Mouse (Mus musculus): ENCODE measurements around the gene Fam166b. TPM values are rescaled to one million over a fixed set of nuclear protein-coding genes. Genes with fewer than 3 reads are reported as not detected.

The Fam166b gene
- total and polyA plus RNA-seq, 2 experiments from 2014 or later, result 1.6 to 2.8 TPM

DNA sequence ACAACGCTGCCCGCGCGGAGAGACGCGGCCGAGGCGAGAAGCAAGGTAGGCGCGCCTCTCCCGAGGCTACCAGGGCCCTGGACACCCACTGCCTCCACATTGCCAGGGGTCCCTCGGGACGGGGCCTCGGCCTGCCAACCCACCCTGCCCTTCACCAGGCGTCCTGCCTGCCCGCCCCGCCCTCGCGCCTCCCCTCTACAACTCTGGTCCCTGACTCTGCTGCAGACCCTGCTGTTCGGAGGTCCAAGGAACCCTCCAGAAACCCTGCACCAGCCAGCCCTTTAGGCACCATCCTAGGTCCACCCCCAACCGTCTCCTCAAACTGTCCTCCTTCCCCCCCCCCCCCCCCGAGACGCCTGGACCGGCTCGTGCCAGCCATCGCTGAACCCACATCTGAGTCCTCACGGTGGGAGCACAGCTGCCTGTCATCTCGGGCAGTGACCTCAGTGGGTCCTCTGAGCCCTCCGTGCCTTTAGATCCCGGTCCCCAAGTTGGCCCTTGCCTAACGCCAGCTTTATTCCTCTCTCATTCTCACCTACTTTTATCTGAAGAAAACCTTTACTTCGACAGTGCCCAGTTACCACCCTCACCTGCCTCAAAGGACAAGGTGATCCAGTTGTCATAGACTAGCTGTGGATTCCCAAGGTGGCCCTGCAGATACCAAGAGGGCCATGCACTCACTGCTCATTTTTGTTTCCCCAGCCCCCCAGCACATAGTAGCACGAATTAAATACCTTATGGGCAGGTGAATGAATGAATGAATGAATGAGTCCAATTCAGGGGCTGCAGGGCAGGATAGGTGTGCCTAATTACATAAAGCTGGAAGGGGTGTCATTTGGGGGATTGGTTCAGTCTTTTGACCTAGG is 46.5 kb downstream of the Fam166b start:
- WGBS, result 4% methylated on average over 27 of the region's 33 CpGs
- no peak for TF ChIP-seq CTCF (IDR thresholded peaks at IDR 0.05)
- H3K4me2 ChIP-seq (ENCODE audit: low read depth, low read length, poor library complexity, severe bottlenecking), result peak overlapping the region; percentile 89

DNA sequence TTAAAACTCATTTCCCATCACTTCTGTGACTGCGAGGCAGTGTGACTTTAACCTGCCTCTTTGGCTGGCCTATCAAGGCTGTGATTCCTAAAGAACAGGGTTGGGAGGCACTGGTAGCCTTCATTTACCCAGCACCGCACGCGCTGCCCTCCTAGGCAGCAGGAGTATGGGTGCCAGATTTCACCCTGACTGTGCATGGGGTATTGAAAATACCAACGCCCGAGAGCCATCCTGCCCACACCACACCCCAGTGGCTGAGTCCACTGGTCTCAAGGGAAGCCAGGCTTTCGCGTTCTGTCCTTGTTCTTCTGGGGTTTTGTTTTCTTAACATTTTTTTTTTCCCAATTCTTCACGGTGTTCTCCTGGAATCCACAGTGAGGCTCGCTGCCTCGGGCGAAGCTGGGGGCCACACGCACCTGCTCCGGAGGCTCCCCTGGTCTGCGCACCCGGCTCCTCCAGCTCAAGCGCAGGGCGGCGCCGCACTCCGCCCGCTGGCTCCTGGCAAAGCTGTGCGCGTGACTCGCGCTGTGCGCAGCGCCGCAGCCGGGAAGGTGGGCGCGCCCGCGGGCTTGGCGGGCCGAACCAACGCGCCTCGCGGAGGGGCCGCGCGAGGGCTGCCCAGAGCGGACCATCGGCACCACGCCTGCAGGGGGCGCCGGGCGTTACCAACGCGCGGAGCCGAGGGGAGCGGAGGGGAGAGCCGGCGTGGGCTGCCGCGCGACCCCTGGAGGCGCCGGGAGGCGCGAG is 47.4 kb downstream of the Fam166b start, which contains the start of gene Rusc2:
Rusc2 (plus strand) TSS at position 572 of the 747 bp plus-strand sequence.
- peak; percentile 94 for ATAC-seq (ENCODE audit: low FRiP score)

More for the DNA sequence above, 46.5 kb downstream of the Fam166b start:
- peak overlapping the region; percentile 79 for H3K27ac ChIP-seq (ENCODE audit: low read depth, low read length)
- no peaks in the 10 kb centered on the region for H3K36me3 ChIP-seq (ENCODE audit: insufficient read depth, low read length)
- H3K4me3 ChIP-seq (ENCODE audit: low read depth, low read length), result peak overlapping the region; percentile 76
- peak overlapping the region; percentile 91 for H3K9ac ChIP-seq (replicated peaks; ENCODE audit: low read length, poor library complexity, severe bottlenecking)
- DNase-seq (ENCODE audit: low spot score), result no peak
- ATAC-seq (ENCODE audit: low FRiP score), result peak; percentile 84
- peaks cover 11% of the 10 kb centered on the region for H3K4me1 ChIP-seq (ENCODE audit: insufficient read depth, low read length)
- H3K27me3 ChIP-seq (ENCODE audit: insufficient read depth, low read length), result no peaks in the 10 kb centered on the region
- no peaks in the 10 kb centered on the region for H3K9me3 ChIP-seq (ENCODE audit: low read length)

DNA sequence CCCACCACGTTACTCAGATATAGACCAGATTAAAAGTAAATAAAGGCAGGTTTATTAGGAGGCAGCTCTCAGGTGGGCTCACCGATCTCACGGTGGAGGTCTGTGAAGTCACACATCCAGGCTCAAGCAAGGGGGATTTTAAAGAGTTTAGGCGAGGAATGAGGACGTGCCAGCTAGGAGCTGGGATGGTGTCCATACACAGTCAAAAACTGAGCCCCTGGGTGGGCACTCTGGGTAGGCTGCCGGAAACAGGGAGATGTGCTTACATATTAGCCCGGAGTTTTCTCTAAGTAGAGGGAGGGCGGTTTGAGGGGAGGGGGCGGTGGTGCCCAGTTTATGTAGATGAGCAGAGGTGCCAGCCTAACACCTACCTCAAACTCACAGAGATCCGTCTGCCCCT is 48.0 kb downstream of the Fam166b start:
- H3K36me3 ChIP-seq (ENCODE audit: insufficient read depth, low read length), result no peaks in the 10 kb centered on the region
- H3K4me2 ChIP-seq (ENCODE audit: low read depth, low read length, poor library complexity, severe bottlenecking), result peak overlapping the region; percentile 89
- TF ChIP-seq CTCF (IDR thresholded peaks at IDR 0.05), result no peak
- H3K9me3 ChIP-seq (ENCODE audit: low read length), result no peaks in the 10 kb centered on the region
- no peak for ATAC-seq (ENCODE audit: low FRiP score)
- H3K27ac ChIP-seq (ENCODE audit: low read depth, low read length), result 0 out of 2 replicates have a peak overlapping the region, but pooled peaks have one; percentile 79
- no peaks in the 10 kb centered on the region for H3K27me3 ChIP-seq (ENCODE audit: insufficient read depth, low read length)
- H3K4me1 ChIP-seq (ENCODE audit: insufficient read depth, low read length), result peaks cover 11% of the 10 kb centered on the region
- H3K9ac ChIP-seq (replicated peaks; ENCODE audit: low read length, poor library complexity, severe bottlenecking), result peak overlapping the region; percentile 91
- peak overlapping the region; percentile 76 for H3K4me3 ChIP-seq (ENCODE audit: low read depth, low read length)
- WGBS, result 50% methylated on average over 10 of the region's 10 CpGs
- no peak for DNase-seq (ENCODE audit: low spot score)

More for the DNA sequence above, 47.4 kb downstream of the Fam166b start, which contains the start of gene Rusc2:
- Histone ChIP-seq H3K27me3 (ENCODE audit: insufficient read depth, low read length) (no peaks in the 10 kb centered on the region), H3K9ac (replicated peaks; ENCODE audit: low read length, poor library complexity, severe bottlenecking) (peak within 1 kb of the TSS; percentile 91), H3K4me3 (ENCODE audit: low read depth, low read length) (peak within 1 kb of the TSS; percentile 76), H3K27ac (ENCODE audit: low read depth, low read length) (peak within 1 kb of the TSS; percentile 79), H3K4me2 (ENCODE audit: low read depth, low read length, poor library complexity, severe bottlenecking) (peak within 1 kb of the TSS; percentile 89), H3K9me3 (ENCODE audit: low read length) (no peaks in the 10 kb centered on the region), H3K36me3 (ENCODE audit: insufficient read depth, low read length) (no peaks in the 10 kb centered on the region), H3K4me1 (ENCODE audit: insufficient read depth, low read length) (peaks cover 11% of the 10 kb centered on the region)
- 1% methylated on average over 49 of the region's 63 CpGs for WGBS
- DNase-seq (ENCODE audit: low spot score), result peak; percentile 95
- TF ChIP-seq CTCF (IDR thresholded peaks at IDR 0.05), result peak; percentile 73

DNA sequence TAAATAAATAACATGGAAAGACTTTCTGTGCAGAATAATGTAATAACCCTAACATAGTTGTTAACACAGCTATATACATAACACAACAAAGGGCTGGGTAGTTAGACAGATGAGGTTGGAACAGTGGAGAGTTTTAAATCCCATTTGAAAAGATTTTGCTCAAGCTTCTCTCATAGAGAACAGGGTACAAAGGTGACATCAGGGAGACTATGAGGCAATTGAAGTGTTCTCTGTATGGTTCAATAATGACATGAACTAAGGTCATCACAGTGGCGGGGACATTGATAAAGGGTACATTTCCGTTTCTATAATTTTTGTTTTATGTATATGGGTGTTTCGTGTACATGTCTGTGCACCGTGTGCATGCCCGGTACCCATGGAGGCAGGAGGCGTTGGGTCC is 49.3 kb downstream of the Fam166b start:
- no peak overlapping the region for H3K4me2 ChIP-seq (ENCODE audit: low read depth, low read length, poor library complexity, severe bottlenecking)
- no peaks in the 10 kb centered on the region for H3K9me3 ChIP-seq (ENCODE audit: low read length)
- no peak overlapping the region for H3K9ac ChIP-seq (replicated peaks; ENCODE audit: low read length, poor library complexity, severe bottlenecking)
- no peaks in the 10 kb centered on the region for H3K36me3 ChIP-seq (ENCODE audit: insufficient read depth, low read length)
- H3K27me3 ChIP-seq (ENCODE audit: insufficient read depth, low read length), result no peaks in the 10 kb centered on the region
- WGBS, result 95% methylated on average over 6 of the region's 6 CpGs
- peaks cover 11% of the 10 kb centered on the region for H3K4me1 ChIP-seq (ENCODE audit: insufficient read depth, low read length)
- no peak overlapping the region for H3K27ac ChIP-seq (ENCODE audit: low read depth, low read length)
- TF ChIP-seq CTCF (IDR thresholded peaks at IDR 0.05), result no peak
- no peak overlapping the region for H3K4me3 ChIP-seq (ENCODE audit: low read depth, low read length)
- ATAC-seq (ENCODE audit: low FRiP score) (no peak), DNase-seq (ENCODE audit: low spot score) (no peak)

Other genes starting within 250 kb of the Fam166b start
- 0.44 and 0.47 TPM in 2 replicates for gene Atp8b5, start 162.0 kb downstream of the Fam166b start, total RNA-seq (2014; rRNA removed)
- 0.17 and 0.54 TPM in 2 replicates for gene Atp8b5, start 162.0 kb downstream of the Fam166b start, polyA plus RNA-seq (2015; fragmentation: Nextera tagmentation; extraction: Ambion mirVana)
- gene Rusc2, start 47.2 kb downstream of the Fam166b start, total RNA-seq (2014; rRNA removed), result 156 and 200 TPM in 2 replicates
- 77.7 and 78.9 TPM in 2 replicates for gene Rusc2, start 47.2 kb downstream of the Fam166b start, polyA plus RNA-seq (2015; fragmentation: Nextera tagmentation; extraction: Ambion mirVana)
- gene Tesk1, start 12.8 kb upstream of the Fam166b start, total RNA-seq (2014; rRNA removed), result 141 and 184 TPM in 2 replicates
- gene Tesk1, start 12.8 kb upstream of the Fam166b start, polyA plus RNA-seq (2015; fragmentation: Nextera tagmentation; extraction: Ambion mirVana), result 17.2 and 18.9 TPM in 2 replicates
- gene Cd72, start 25.5 kb upstream of the Fam166b start, total RNA-seq (2014; rRNA removed), result not detected in 2 replicates
- 5.2 and 5.4 TPM in 2 replicates for gene Cd72, start 25.5 kb upstream of the Fam166b start, polyA plus RNA-seq (2015; fragmentation: Nextera tagmentation; extraction: Ambion mirVana)
- not detected in 2 replicates for gene Sit1, start 54.6 kb upstream of the Fam166b start, total RNA-seq (2014; rRNA removed)
- not detected in 2 replicates for gene Sit1, start 54.6 kb upstream of the Fam166b start, polyA plus RNA-seq (2015; fragmentation: Nextera tagmentation; extraction: Ambion mirVana)
- 74.0 and 77.4 TPM in 2 replicates for gene Ccdc107, start 63.8 kb upstream of the Fam166b start, total RNA-seq (2014; rRNA removed)
- gene Ccdc107, start 63.8 kb upstream of the Fam166b start, polyA plus RNA-seq (2015; fragmentation: Nextera tagmentation; extraction: Ambion mirVana), result 107 and 120 TPM in 2 replicates
- gene Arhgef39, start 70.6 kb upstream of the Fam166b start, total RNA-seq (2014; rRNA removed), result 1.3 and 16.1 TPM in 2 replicates
- 2.3 and 2.8 TPM in 2 replicates for gene Arhgef39, start 70.6 kb upstream of the Fam166b start, polyA plus RNA-seq (2015; fragmentation: Nextera tagmentation; extraction: Ambion mirVana)
- gene Car9, start 77.8 kb upstream of the Fam166b start, total RNA-seq (2014; rRNA removed), result 0.05 and 0.52 TPM in 2 replicates
- gene Car9, start 77.8 kb upstream of the Fam166b start, polyA plus RNA-seq (2015; fragmentation: Nextera tagmentation; extraction: Ambion mirVana), result 0.69 and 1.1 TPM in 2 replicates
- 1.5 and 3.1 TPM in 2 replicates for gene Tpm2, start 94.6 kb upstream of the Fam166b start, total RNA-seq (2014; rRNA removed)
- gene Tpm2, start 94.6 kb upstream of the Fam166b start, polyA plus RNA-seq (2015; fragmentation: Nextera tagmentation; extraction: Ambion mirVana), result 6.2 and 6.6 TPM in 2 replicates
- gene Creb3, start 133.2 kb upstream of the Fam166b start, total RNA-seq (2014; rRNA removed), result 45.4 and 50.4 TPM in 2 replicates
- 85.2 and 91.2 TPM in 2 replicates for gene Creb3, start 133.2 kb upstream of the Fam166b start, polyA plus RNA-seq (2015; fragmentation: Nextera tagmentation; extraction: Ambion mirVana)
- 41.3 and 44.4 TPM in 2 replicates for gene Tln1, start 133.6 kb upstream of the Fam166b start, total RNA-seq (2014; rRNA removed)
- 72.4 and 75.7 TPM in 2 replicates for gene Tln1, start 133.6 kb upstream of the Fam166b start, polyA plus RNA-seq (2015; fragmentation: Nextera tagmentation; extraction: Ambion mirVana)
- 20.6 and 22.6 TPM in 2 replicates for gene Rgp1, start 149.6 kb upstream of the Fam166b start, total RNA-seq (2014; rRNA removed)
- gene Rgp1, start 149.6 kb upstream of the Fam166b start, polyA plus RNA-seq (2015; fragmentation: Nextera tagmentation; extraction: Ambion mirVana), result 12.3 and 12.4 TPM in 2 replicates
- 29.3 and 56.4 TPM in 2 replicates for gene Gba2, start 149.7 kb upstream of the Fam166b start, total RNA-seq (2014; rRNA removed)
- 47.5 and 50.6 TPM in 2 replicates for gene Gba2, start 149.7 kb upstream of the Fam166b start, polyA plus RNA-seq (2015; fragmentation: Nextera tagmentation; extraction: Ambion mirVana)
- not detected in 2 replicates for gene Msmp, start 155.4 kb upstream of the Fam166b start, total RNA-seq (2014; rRNA removed)
- 1.4 and 2.5 TPM in 2 replicates for gene Msmp, start 155.4 kb upstream of the Fam166b start, polyA plus RNA-seq (2015; fragmentation: Nextera tagmentation; extraction: Ambion mirVana)
- gene Npr2, start 202.8 kb upstream of the Fam166b start, total RNA-seq (2014; rRNA removed), result 28.2 and 30.5 TPM in 2 replicates
- 8.1 and 8.6 TPM in 2 replicates for gene Npr2, start 202.8 kb upstream of the Fam166b start, polyA plus RNA-seq (2015; fragmentation: Nextera tagmentation; extraction: Ambion mirVana)
- gene Spag8, start 224.5 kb upstream of the Fam166b start, total RNA-seq (2014; rRNA removed), result 9.3 and 10.2 TPM in 2 replicates
- gene Spag8, start 224.5 kb upstream of the Fam166b start, polyA plus RNA-seq (2015; fragmentation: Nextera tagmentation; extraction: Ambion mirVana), result 7.3 and 8.5 TPM in 2 replicates
- 51.6 and 60.7 TPM in 2 replicates for gene Hint2, start 227.3 kb upstream of the Fam166b start, total RNA-seq (2014; rRNA removed)
- 80.1 and 83.1 TPM in 2 replicates for gene Hint2, start 227.3 kb upstream of the Fam166b start, polyA plus RNA-seq (2015; fragmentation: Nextera tagmentation; extraction: Ambion mirVana)
- 28.7 and 30.0 TPM in 2 replicates for gene Tmem8b, start 239.8 kb upstream of the Fam166b start, total RNA-seq (2014; rRNA removed)
- gene Tmem8b, start 239.8 kb upstream of the Fam166b start, polyA plus RNA-seq (2015; fragmentation: Nextera tagmentation; extraction: Ambion mirVana), result 9.3 and 13.7 TPM in 2 replicates
- 0.09 TPM in 1 of 2 replicates, not detected in the other for gene Fam221b, start 240.0 kb upstream of the Fam166b start, total RNA-seq (2014; rRNA removed)
- gene Fam221b, start 240.0 kb upstream of the Fam166b start, polyA plus RNA-seq (2015; fragmentation: Nextera tagmentation; extraction: Ambion mirVana), result 1.4 and 1.5 TPM in 2 replicates